Mouse (Mus musculus) liver, embryonic 14.5 days (tissue): ENCODE measurements around the gene Zfp706. TPM values are rescaled to one million over a fixed set of nuclear protein-coding genes. Genes with fewer than 3 reads are reported as not detected.
A peak's percentile ranks its signal among the peaks of the same experiment; 100 is the strongest.

Experiments
- ATAC-seq: fragments of 200-750 bp; cut with Nextera tagmentation; 2 replicates; pipeline ENCODE4 v1.8.0; 2017; ENCODE audit warnings: moderate number of reproducible peaks, mild to moderate bottlenecking, moderate library complexity; ENCODE audit not compliant: insufficient read depth
- DNase-seq, 3 experiments: peaks; one replicate each; pipeline ENCODE4 v3.0.0-alpha.2; 2012 to 2013; ENCODE audit warnings: low read depth in 3 of 3, low spot score in 3 of 3
- H3K27ac ChIP-seq: fragments of 300-500 bp; sonication (generic); 2 replicates; pipeline ENCODE4 v1.5.1; 2014; ENCODE audit warnings: moderate library complexity, mild to moderate bottlenecking, control low read depth, inconsistent platforms
- H3K27me3 ChIP-seq: fragments of 300-500 bp; sonication (generic); 2 replicates; pipeline ENCODE4 v1.6.1; 2014; ENCODE audit warnings: mild to moderate bottlenecking, low read length, moderate library complexity; ENCODE audit not compliant: control insufficient read depth, insufficient read depth
- H3K36me3 ChIP-seq: fragments of 300-500 bp; sonication (generic); replicated peaks from 2 replicates; pipeline ENCODE4 v1.6.1; 2014; ENCODE audit warnings: low read depth; ENCODE audit not compliant: control insufficient read depth, insufficient read depth
- H3K4me1 ChIP-seq, 2 experiments: fragments of 200-500 bp in 1 of 2; fragments of 300-500 bp in 1 of 2; sonication (generic) in 1 of 2; replicated peaks; 2 replicates each; pipeline ENCODE4 v1.6.1; 2012 to 2014; ENCODE audit warnings: antibody characterized with exemption in 1 of 2, inconsistent platforms in 1 of 2, low read length in 1 of 2; ENCODE audit not compliant: control insufficient read depth in 2 of 2, insufficient read depth in 2 of 2
- H3K4me2 ChIP-seq: fragments of 300-500 bp; sonication (generic); 2 replicates; pipeline ENCODE4 v1.6.1; 2014; ENCODE audit warnings: low read depth, mild to moderate bottlenecking, control low read depth, moderate library complexity
- H3K4me3 ChIP-seq, 2 experiments: fragments of 200-500 bp in 1 of 2; fragments of 300-500 bp in 1 of 2; sonication (generic) in 1 of 2; 2 replicates each; pipeline ENCODE4 v1.5.1; 2012 to 2014; ENCODE audit warnings: low read depth in 2 of 2, low read length in 2 of 2, mild to moderate bottlenecking in 2 of 2, control low read depth in 1 of 2, inconsistent platforms in 1 of 2, moderate library complexity in 1 of 2; ENCODE audit not compliant: insufficient read depth in 1 of 2
- H3K9ac ChIP-seq: fragments of 300-500 bp; sonication (generic); replicated peaks from 2 replicates; pipeline ENCODE4 v1.6.1; 2014; ENCODE audit warnings: mild to moderate bottlenecking, control low read depth, moderate library complexity
- H3K9me3 ChIP-seq: fragments of 300-500 bp; sonication (generic); 2 replicates; pipeline ENCODE4 v1.6.1; 2016; ENCODE audit warnings: low read length, mixed read lengths; ENCODE audit not compliant: control insufficient read depth
- CTCF ChIP-seq: IDR thresholded peaks from 2 replicates; pipeline ENCODE4 v1.5.1; 2016; ENCODE audit warnings: antibody characterized with exemption, low read depth, control low read depth
- EP300 ChIP-seq: IDR thresholded peaks from 2 replicates; pipeline ENCODE4 v1.6.1; 2016; ENCODE audit warnings: antibody characterized with exemption, low read depth
- WGBS: fragments of 180-500 bp; shearing (Covaris S2); extraction: QIAGEN DNeasy Blood & Tissue Kit; methylation state at CpG from one replicate; pipeline ENCODE4 v1.1.7; 2014; ENCODE audit not compliant: insufficient replicate concordance; 5-methylcytosine and 5-hydroxymethylcytosine counted together
- polyA plus RNA-seq, 2 experiments: library from polyadenylated mRNA; depleted of rRNA in 1 of 2; stranded (reverse) in 1 of 2; unstranded in 1 of 2; fragments of >200 nt; fragmentation: Nextera tagmentation in 1 of 2; extraction: Ambion mirVana in 1 of 2; gene quantifications; 2 replicates each; pipeline versions ENCODE4 v1.2.1 to v1.2.3; 2012 to 2014

The Zfp706 gene
- polyA plus RNA-seq (2012; rRNA removed) (9.5 and 22.8 TPM in 2 replicates), polyA plus RNA-seq (2014; fragmentation: Nextera tagmentation; extraction: Ambion mirVana) (146 and 152 TPM in 2 replicates)

GRCm38 (mm10) chr15:37007233-37007958 is at the start of gene Zfp706:
Gene Zfp706, minus strand, starts transcription at chr15:37007773.
- DNase-seq (peak; percentile 95 to 96 (median 95)), ATAC-seq (peak; percentile 98)
- Histone ChIP-seq H3K4me3 (peak within 1 kb of the TSS; percentile 85 to 91), H3K27me3 (no peaks in the 10 kb centered on the region), H3K36me3 (peaks cover 12% of the 10 kb centered on the region), H3K4me2 (peak within 1 kb of the TSS; percentile 88), H3K9me3 (no peaks in the 10 kb centered on the region), H3K9ac (peak within 1 kb of the TSS; percentile 99), H3K4me1 (peaks cover 11 to 21% of the 10 kb centered on the region in 2 experiments), H3K27ac (peak within 1 kb of the TSS; percentile 77)
- 1% methylated on average over 79 of the region's 79 CpGs for WGBS
- TF ChIP-seq EP300 (no peak), CTCF (no peak)

- Histone ChIP-seq H3K36me3 (no peaks in the 10 kb centered on the region), H3K27ac (no peak overlapping the region), H3K4me1 (no peaks in the 10 kb centered on the region), H3K9me3 (no peaks in the 10 kb centered on the region), H3K4me3 (no peak overlapping the region), H3K27me3 (no peaks in the 10 kb centered on the region), H3K4me2 (no peak overlapping the region), H3K9ac (no peak overlapping the region)
- TF ChIP-seq CTCF (peak; percentile 50), EP300 (no peak)
- 70% methylated on average over 5 of the region's 5 CpGs for WGBS
- ATAC-seq: no peak
- no peak for DNase-seq
Observed at GRCm38 (mm10) chr15:37054582-37054981, 47.0 kb upstream of the Zfp706 start.

GRCm38 (mm10) chr15:37053085-37053762 is 45.7 kb upstream of the Zfp706 start:
- Histone ChIP-seq H3K4me2 (no peak overlapping the region), H3K4me1 (no peaks in the 10 kb centered on the region), H3K27me3 (no peaks in the 10 kb centered on the region), H3K36me3 (no peaks in the 10 kb centered on the region), H3K9me3 (no peaks in the 10 kb centered on the region), H3K4me3 (no peak overlapping the region), H3K9ac (no peak overlapping the region), H3K27ac (no peak overlapping the region)
- ATAC-seq (no peak), DNase-seq (no peak)
- 59% methylated on average over 8 of the region's 8 CpGs for WGBS
- no peak for TF ChIP-seq CTCF
- TF ChIP-seq EP300: no peak

GRCm38 (mm10) chr15:37047403-37047802 is 39.8 kb upstream of the Zfp706 start:
- 0 out of 2 replicates have a peak, but pooled peaks have one; percentile 31 for ATAC-seq
- TF ChIP-seq CTCF (no peak), EP300 (no peak)
- Histone ChIP-seq H3K4me3 (no peak overlapping the region), H3K27ac (no peak overlapping the region), H3K4me1 (no peaks in the 10 kb centered on the region), H3K9me3 (no peaks in the 10 kb centered on the region), H3K27me3 (no peaks in the 10 kb centered on the region), H3K9ac (no peak overlapping the region), H3K4me2 (no peak overlapping the region), H3K36me3 (no peaks in the 10 kb centered on the region)
- no peak for DNase-seq
- 35% methylated on average over 4 of the region's 4 CpGs for WGBS

GRCm38 (mm10) chr15:37046586-37046985 is 39.0 kb upstream of the Zfp706 start:
- no peak for TF ChIP-seq CTCF
- TF ChIP-seq EP300: no peak
- Histone ChIP-seq H3K27me3 (no peaks in the 10 kb centered on the region), H3K4me3 (no peak overlapping the region), H3K9ac (no peak overlapping the region), H3K36me3 (no peaks in the 10 kb centered on the region), H3K27ac (no peak overlapping the region), H3K9me3 (no peaks in the 10 kb centered on the region), H3K4me1 (no peaks in the 10 kb centered on the region), H3K4me2 (no peak overlapping the region)
- WGBS: 81% methylated on average over 10 of the region's 10 CpGs
- DNase-seq (no peak), ATAC-seq (no peak)
